Mouse (Mus musculus): ENCODE measurements at regions not wholly inside any gene's neighbourhood (a gene's known extent, or its start where the extent isn't known, plus 50 kb on each side); places are given as distances from the start of the nearest gene placed in this dataset.

DNA sequence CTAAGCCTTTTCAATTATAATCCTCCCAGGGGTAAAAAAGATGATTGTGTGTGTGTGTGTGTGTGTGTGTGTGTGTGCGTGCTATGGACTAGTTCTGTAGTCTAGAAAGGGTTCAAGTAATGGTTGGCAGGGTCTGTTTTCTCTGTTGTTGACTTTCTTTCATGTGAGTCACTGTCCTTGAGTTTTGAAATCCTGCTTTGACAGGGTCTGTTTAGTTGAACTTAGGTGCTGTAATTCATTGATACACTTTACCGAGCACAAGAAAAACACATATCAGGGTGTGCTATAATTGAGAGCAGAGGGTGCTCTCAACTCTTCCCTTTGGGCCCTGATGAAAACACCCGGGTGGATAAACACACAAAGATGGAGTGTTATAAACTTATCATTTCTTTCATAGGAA is 132.7 kb upstream of the Tab2 start:
- H3K9me3 ChIP-seq (ENCODE audit: control insufficient read depth, low read length), result no peaks in the 10 kb centered on the region
- no peaks in the 10 kb centered on the region for H3K36me3 ChIP-seq (ENCODE audit: control insufficient read depth, insufficient read depth, low read length)
- no peaks in the 10 kb centered on the region for H3K27me3 ChIP-seq (ENCODE audit: control insufficient read depth, insufficient read depth, low read length)
- no peaks in the 10 kb centered on the region for H3K4me1 ChIP-seq (ENCODE audit: control insufficient read depth, insufficient read depth, low read length)
- H3K9ac ChIP-seq (ENCODE audit: low read length), result no peak overlapping the region
- DNase-seq (ENCODE audit: low spot score), result no peak
- 89% methylated on average over 3 of the region's 3 CpGs for WGBS
- H3K4me2 ChIP-seq (ENCODE audit: low read depth, severe bottlenecking), result no peak overlapping the region
- no peak overlapping the region for H3K4me3 ChIP-seq (ENCODE audit: low read depth, low read length)
- ATAC-seq (ENCODE audit: insufficient number of reproducible peaks, low FRiP score, low TSS enrichment, low read depth), result no peak
- H3K27ac ChIP-seq (replicated peaks; ENCODE audit: low read depth, low read length), result no peak overlapping the region

- WGBS, result 86% methylated on average over 3 of the region's 3 CpGs
- H3K4me1 ChIP-seq (ENCODE audit: control insufficient read depth, insufficient read depth, low read length), result no peaks in the 10 kb centered on the region
- H3K9me3 ChIP-seq (ENCODE audit: control insufficient read depth, low read length), result no peaks in the 10 kb centered on the region
- H3K4me3 ChIP-seq (ENCODE audit: low read depth, low read length), result no peak overlapping the region
- DNase-seq (ENCODE audit: low spot score), result no peak
- no peak for ATAC-seq (ENCODE audit: insufficient number of reproducible peaks, low FRiP score, low TSS enrichment, low read depth)
- no peaks in the 10 kb centered on the region for H3K27me3 ChIP-seq (ENCODE audit: control insufficient read depth, insufficient read depth, low read length)
- no peak overlapping the region for H3K27ac ChIP-seq (replicated peaks; ENCODE audit: low read depth, low read length)
- no peak overlapping the region for H3K9ac ChIP-seq (ENCODE audit: low read length)
- no peak overlapping the region for H3K4me2 ChIP-seq (ENCODE audit: low read depth, severe bottlenecking)
- H3K36me3 ChIP-seq (ENCODE audit: control insufficient read depth, insufficient read depth, low read length), result no peaks in the 10 kb centered on the region
Observed at GRCm38 (mm10) chr10:8088321-8088720, 132.3 kb upstream of the Tab2 start.

DNA sequence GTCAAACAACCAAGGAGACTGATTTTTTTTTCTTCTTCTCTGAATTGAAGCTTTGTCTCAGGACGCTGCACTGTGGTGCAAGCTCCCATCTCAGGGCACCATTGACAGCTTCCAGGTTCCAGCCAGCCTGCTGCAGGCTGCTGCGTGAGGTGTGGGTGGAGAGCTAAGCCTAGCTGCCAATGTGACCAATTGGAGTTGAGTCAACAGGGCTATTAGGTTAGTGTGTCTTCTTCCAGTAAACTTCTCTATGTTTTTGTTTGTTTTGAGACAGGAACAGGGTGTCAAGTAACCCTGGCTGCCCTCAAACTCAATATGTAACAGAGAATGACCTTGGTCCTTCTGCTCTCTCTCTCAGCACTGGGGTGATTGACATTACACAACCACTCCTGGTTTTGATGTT is 131.1 kb upstream of the Tab2 start:
- H3K27me3 ChIP-seq (ENCODE audit: control insufficient read depth, insufficient read depth, low read length), result no peaks in the 10 kb centered on the region
- H3K27ac ChIP-seq (replicated peaks; ENCODE audit: low read depth, low read length), result no peak overlapping the region
- ATAC-seq (ENCODE audit: insufficient number of reproducible peaks, low FRiP score, low TSS enrichment, low read depth) (no peak), DNase-seq (ENCODE audit: low spot score) (no peak)
- H3K9me3 ChIP-seq (ENCODE audit: control insufficient read depth, low read length), result no peaks in the 10 kb centered on the region
- H3K4me3 ChIP-seq (ENCODE audit: low read depth, low read length), result no peak overlapping the region
- no peaks in the 10 kb centered on the region for H3K4me1 ChIP-seq (ENCODE audit: control insufficient read depth, insufficient read depth, low read length)
- no peak overlapping the region for H3K9ac ChIP-seq (ENCODE audit: low read length)
- 44% methylated on average over 2 of the region's 2 CpGs for WGBS
- no peaks in the 10 kb centered on the region for H3K36me3 ChIP-seq (ENCODE audit: control insufficient read depth, insufficient read depth, low read length)
- no peak overlapping the region for H3K4me2 ChIP-seq (ENCODE audit: low read depth, severe bottlenecking)

- H3K4me1 ChIP-seq (ENCODE audit: control insufficient read depth, insufficient read depth, low read length), result no peaks in the 10 kb centered on the region
- H3K9me3 ChIP-seq (ENCODE audit: control insufficient read depth, low read length), result no peaks in the 10 kb centered on the region
- H3K27me3 ChIP-seq (ENCODE audit: control insufficient read depth, insufficient read depth, low read length), result no peaks in the 10 kb centered on the region
- H3K4me3 ChIP-seq (ENCODE audit: low read depth, low read length), result no peak overlapping the region
- ATAC-seq (ENCODE audit: insufficient number of reproducible peaks, low FRiP score, low TSS enrichment, low read depth) (no peak), DNase-seq (ENCODE audit: low spot score) (no peak)
- H3K4me2 ChIP-seq (ENCODE audit: low read depth, severe bottlenecking), result no peak overlapping the region
- no peak overlapping the region for H3K27ac ChIP-seq (replicated peaks; ENCODE audit: low read depth, low read length)
- 80% methylated on average over 4 of the region's 4 CpGs for WGBS
- H3K36me3 ChIP-seq (ENCODE audit: control insufficient read depth, insufficient read depth, low read length), result no peaks in the 10 kb centered on the region
- no peak overlapping the region for H3K9ac ChIP-seq (ENCODE audit: low read length)
Observed at GRCm38 (mm10) chr10:8086442-8086841, 130.4 kb upstream of the Tab2 start.

DNA sequence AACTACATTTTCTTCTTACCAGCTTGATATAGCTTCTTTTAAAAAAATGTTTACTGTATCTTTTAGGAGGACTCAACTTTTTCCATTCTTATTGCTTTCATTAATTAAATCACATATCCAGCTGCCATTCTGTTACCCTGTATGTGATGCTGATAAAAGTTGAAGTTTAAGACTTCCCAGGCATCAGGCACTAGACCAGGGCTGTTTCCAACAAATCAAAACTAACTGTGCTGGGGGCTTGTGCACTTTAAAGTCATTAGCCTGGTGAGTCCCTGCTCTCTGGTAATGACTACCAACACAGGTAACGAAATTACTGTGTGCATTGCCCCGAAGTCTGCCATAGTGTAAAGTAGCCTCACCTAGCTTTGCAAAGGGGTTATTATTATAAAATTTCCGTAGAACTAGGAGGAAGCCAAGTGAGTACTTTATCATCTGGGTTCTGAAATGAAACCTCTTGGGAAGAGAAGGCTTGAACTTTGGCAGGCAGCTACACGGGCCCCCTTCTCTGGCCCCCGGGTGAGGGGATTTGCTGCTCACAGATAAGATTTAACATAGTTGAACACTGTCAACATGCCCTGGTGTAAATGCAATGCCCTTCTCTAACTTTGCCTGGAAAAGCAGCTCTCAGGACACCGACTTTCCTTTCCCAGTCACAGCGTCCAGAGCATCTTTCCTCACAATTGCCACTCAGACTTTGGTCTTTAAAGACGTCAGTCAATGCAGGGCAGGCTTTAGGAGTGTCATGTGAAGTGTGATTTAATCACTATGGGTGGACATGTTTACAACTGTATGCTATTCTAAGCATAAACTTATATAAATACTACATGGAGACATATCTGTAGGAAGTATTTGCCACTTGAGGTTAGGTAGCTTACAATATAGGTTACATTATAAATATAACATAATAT is 122.1 kb upstream of the Tab2 start:
- Histone ChIP-seq H3K4me3 (ENCODE audit: low read depth, low read length) (no peak overlapping the region), H3K4me1 (ENCODE audit: control insufficient read depth, insufficient read depth, low read length) (no peaks in the 10 kb centered on the region), H3K36me3 (ENCODE audit: control insufficient read depth, insufficient read depth, low read length) (no peaks in the 10 kb centered on the region), H3K9me3 (ENCODE audit: control insufficient read depth, low read length) (no peaks in the 10 kb centered on the region), H3K9ac (ENCODE audit: low read length) (no peak overlapping the region), H3K27ac (replicated peaks; ENCODE audit: low read depth, low read length) (no peak overlapping the region), H3K27me3 (ENCODE audit: control insufficient read depth, insufficient read depth, low read length) (no peaks in the 10 kb centered on the region), H3K4me2 (ENCODE audit: low read depth, severe bottlenecking) (no peak overlapping the region)
- DNase-seq (ENCODE audit: low spot score), result no peak
- WGBS, result 69% methylated on average over 8 of the region's 8 CpGs
- ATAC-seq (ENCODE audit: insufficient number of reproducible peaks, low FRiP score, low TSS enrichment, low read depth), result no peak

GRCm38 (mm10) chr10:8072463-8072862 is 116.4 kb upstream of the Tab2 start:
- no peak overlapping the region for H3K27ac ChIP-seq (replicated peaks; ENCODE audit: low read depth, low read length)
- H3K4me1 ChIP-seq (ENCODE audit: control insufficient read depth, insufficient read depth, low read length), result no peaks in the 10 kb centered on the region
- H3K9me3 ChIP-seq (ENCODE audit: control insufficient read depth, low read length), result no peaks in the 10 kb centered on the region
- no peaks in the 10 kb centered on the region for H3K27me3 ChIP-seq (ENCODE audit: control insufficient read depth, insufficient read depth, low read length)
- 83% methylated on average over 1 of the region's 1 CpGs for WGBS
- H3K4me2 ChIP-seq (ENCODE audit: low read depth, severe bottlenecking), result no peak overlapping the region
- H3K4me3 ChIP-seq (ENCODE audit: low read depth, low read length), result no peak overlapping the region
- DNase-seq (ENCODE audit: low spot score), result no peak
- no peak overlapping the region for H3K9ac ChIP-seq (ENCODE audit: low read length)
- no peaks in the 10 kb centered on the region for H3K36me3 ChIP-seq (ENCODE audit: control insufficient read depth, insufficient read depth, low read length)
- no peak for ATAC-seq (ENCODE audit: insufficient number of reproducible peaks, low FRiP score, low TSS enrichment, low read depth)

DNA sequence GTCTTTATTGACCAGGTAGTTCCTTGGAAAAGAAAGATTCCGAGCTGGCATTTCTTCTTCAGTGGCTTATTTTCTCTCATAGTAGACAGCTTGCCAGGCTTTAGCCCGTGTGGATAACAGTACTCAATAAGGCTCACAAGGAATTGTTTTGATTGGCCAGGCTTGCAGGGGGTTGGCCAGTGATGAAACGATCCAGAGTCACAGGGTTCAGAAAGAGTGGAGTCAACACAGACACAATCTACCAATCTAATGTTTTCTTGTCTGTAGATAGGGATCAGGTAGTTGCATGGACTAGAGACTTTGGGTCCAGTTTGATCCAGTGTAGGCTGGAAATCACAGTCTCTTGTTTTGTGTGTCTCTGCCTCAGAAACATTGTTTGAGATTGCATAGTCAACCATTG is 115.8 kb upstream of the Tab2 start:
- no peak overlapping the region for H3K4me3 ChIP-seq (ENCODE audit: low read depth, low read length)
- no peak for ATAC-seq (ENCODE audit: insufficient number of reproducible peaks, low FRiP score, low TSS enrichment, low read depth)
- no peak for DNase-seq (ENCODE audit: low spot score)
- H3K9ac ChIP-seq (ENCODE audit: low read length), result no peak overlapping the region
- H3K27me3 ChIP-seq (ENCODE audit: control insufficient read depth, insufficient read depth, low read length), result no peaks in the 10 kb centered on the region
- no peak overlapping the region for H3K27ac ChIP-seq (replicated peaks; ENCODE audit: low read depth, low read length)
- WGBS, result 79% methylated on average over 3 of the region's 3 CpGs
- H3K4me1 ChIP-seq (ENCODE audit: control insufficient read depth, insufficient read depth, low read length), result no peaks in the 10 kb centered on the region
- H3K4me2 ChIP-seq (ENCODE audit: low read depth, severe bottlenecking), result no peak overlapping the region
- no peaks in the 10 kb centered on the region for H3K36me3 ChIP-seq (ENCODE audit: control insufficient read depth, insufficient read depth, low read length)
- H3K9me3 ChIP-seq (ENCODE audit: control insufficient read depth, low read length), result no peaks in the 10 kb centered on the region

DNA sequence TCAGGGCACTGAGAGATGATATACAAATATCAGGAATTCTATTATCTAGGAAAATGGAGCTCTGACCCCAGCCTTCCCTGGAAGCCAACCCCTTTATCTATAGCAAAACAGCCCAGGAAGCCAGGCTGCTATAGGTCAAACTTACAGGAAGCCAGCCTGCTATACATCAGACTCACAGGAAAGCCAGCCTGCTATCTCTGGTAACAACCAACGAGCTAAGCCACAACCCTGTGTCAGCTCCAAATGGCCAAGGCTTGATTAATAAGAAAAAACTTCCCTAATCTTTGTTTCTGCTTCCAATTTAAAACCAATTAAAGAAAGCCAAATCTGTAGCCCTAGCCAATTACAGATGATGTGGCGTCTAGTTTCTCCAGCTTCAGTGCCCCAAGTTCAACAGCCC is 114.4 kb upstream of the Tab2 start:
- DNase-seq (ENCODE audit: low spot score), result no peak
- 13% methylated on average over 2 of the region's 2 CpGs for WGBS

GRCm38 (mm10) chr10:8066926-8067325 is 110.9 kb upstream of the Tab2 start:
- H3K4me1 ChIP-seq (ENCODE audit: control insufficient read depth, insufficient read depth, low read length), result no peaks in the 10 kb centered on the region
- no peaks in the 10 kb centered on the region for H3K9me3 ChIP-seq (ENCODE audit: control insufficient read depth, low read length)
- ATAC-seq (ENCODE audit: insufficient number of reproducible peaks, low FRiP score, low TSS enrichment, low read depth) (no peak), DNase-seq (ENCODE audit: low spot score) (no peak)
- H3K27me3 ChIP-seq (ENCODE audit: control insufficient read depth, insufficient read depth, low read length), result no peaks in the 10 kb centered on the region
- H3K9ac ChIP-seq (ENCODE audit: low read length), result no peak overlapping the region
- no peak overlapping the region for H3K4me2 ChIP-seq (ENCODE audit: low read depth, severe bottlenecking)
- H3K36me3 ChIP-seq (ENCODE audit: control insufficient read depth, insufficient read depth, low read length), result no peaks in the 10 kb centered on the region
- H3K4me3 ChIP-seq (ENCODE audit: low read depth, low read length), result no peak overlapping the region
- WGBS, result 83% methylated on average over 3 of the region's 3 CpGs
- H3K27ac ChIP-seq (replicated peaks; ENCODE audit: low read depth, low read length), result no peak overlapping the region

More for the DNA sequence above, 114.4 kb upstream of the Tab2 start:
- Histone ChIP-seq H3K27me3 (ENCODE audit: control insufficient read depth, insufficient read depth, low read length) (no peaks in the 10 kb centered on the region), H3K27ac (replicated peaks; ENCODE audit: low read depth, low read length) (no peak overlapping the region), H3K4me1 (ENCODE audit: control insufficient read depth, insufficient read depth, low read length) (no peaks in the 10 kb centered on the region), H3K4me2 (ENCODE audit: low read depth, severe bottlenecking) (no peak overlapping the region), H3K4me3 (ENCODE audit: low read depth, low read length) (no peak overlapping the region), H3K36me3 (ENCODE audit: control insufficient read depth, insufficient read depth, low read length) (no peaks in the 10 kb centered on the region), H3K9me3 (ENCODE audit: control insufficient read depth, low read length) (no peaks in the 10 kb centered on the region), H3K9ac (ENCODE audit: low read length) (no peak overlapping the region)
- ATAC-seq (ENCODE audit: insufficient number of reproducible peaks, low FRiP score, low TSS enrichment, low read depth), result no peak

All from limb, embryonic 11.5 days (tissue).